Mouse (Mus musculus) hindbrain, embryonic 16.5 days (tissue): ENCODE results near the gene Tigd3. TPM values are rescaled to one million over a fixed set of nuclear protein-coding genes. Genes with fewer than 3 reads are reported as not detected.

ENCODE experiments used
- ATAC-seq: fragments of 200-750 bp; cut with Nextera tagmentation; 2 replicates; pipeline ENCODE4 v1.8.0; 2017; ENCODE audit warnings: moderate TSS enrichment, moderate library complexity
- H3K27ac ChIP-seq: fragments of 300-500 bp; sonication (generic); 2 replicates; pipeline ENCODE4 v1.5.1; 2014; ENCODE audit warnings: low read depth, mild to moderate bottlenecking, control low read depth, low read length, moderate library complexity
- H3K27me3 ChIP-seq: fragments of 300-500 bp; sonication (generic); replicated peaks from 2 replicates; pipeline ENCODE4 v1.6.1; 2014; ENCODE audit warnings: low read length; ENCODE audit not compliant: control insufficient read depth, insufficient read depth
- H3K36me3 ChIP-seq: fragments of 300-500 bp; sonication (generic); 2 replicates; pipeline ENCODE4 v1.6.1; 2014; ENCODE audit warnings: mild to moderate bottlenecking, low read length, moderate library complexity, mixed read lengths; ENCODE audit not compliant: control insufficient read depth, insufficient read depth
- H3K4me1 ChIP-seq: fragments of 300-500 bp; sonication (generic); 2 replicates; pipeline ENCODE4 v1.6.1; 2014; ENCODE audit warnings: low read depth, low read length; ENCODE audit not compliant: control insufficient read depth, insufficient read depth
- H3K4me2 ChIP-seq: fragments of 300-500 bp; sonication (generic); 2 replicates; pipeline ENCODE4 v1.6.1; 2014; ENCODE audit warnings: mild to moderate bottlenecking, low read length, control low read depth, moderate library complexity
- H3K4me3 ChIP-seq: fragments of 300-500 bp; sonication (generic); 2 replicates; pipeline ENCODE4 v1.5.1; 2014; ENCODE audit warnings: mild to moderate bottlenecking, low read length, control low read depth, moderate library complexity
- H3K9ac ChIP-seq: fragments of 300-500 bp; sonication (generic); 2 replicates; pipeline ENCODE4 v1.6.1; 2014; ENCODE audit warnings: low read depth, mild to moderate bottlenecking, control low read depth, low read length, moderate library complexity
- H3K9me3 ChIP-seq: fragments of 300-500 bp; sonication (generic); 2 replicates; pipeline ENCODE4 v1.6.1; 2014; ENCODE audit warnings: mild to moderate bottlenecking, low read length, moderate library complexity; ENCODE audit not compliant: control insufficient read depth
- WGBS: fragments of 180-500 bp; shearing (Covaris S2); extraction: QIAGEN DNeasy Blood & Tissue Kit; methylation state at CpG from one replicate; pipeline ENCODE4 v1.1.7; 2014; 5-methylcytosine and 5-hydroxymethylcytosine counted together
- polyA plus RNA-seq: library from polyadenylated mRNA; unstranded; fragments of >200 nt; fragmentation: Nextera tagmentation; extraction: Ambion mirVana; gene quantifications from 2 replicates; pipeline ENCODE4 v1.2.1, GENCODE M21; 2015

Gene Tigd3
- polyA plus RNA-seq, 1 experiment from 2014 or later: 10.0 TPM

DNA sequence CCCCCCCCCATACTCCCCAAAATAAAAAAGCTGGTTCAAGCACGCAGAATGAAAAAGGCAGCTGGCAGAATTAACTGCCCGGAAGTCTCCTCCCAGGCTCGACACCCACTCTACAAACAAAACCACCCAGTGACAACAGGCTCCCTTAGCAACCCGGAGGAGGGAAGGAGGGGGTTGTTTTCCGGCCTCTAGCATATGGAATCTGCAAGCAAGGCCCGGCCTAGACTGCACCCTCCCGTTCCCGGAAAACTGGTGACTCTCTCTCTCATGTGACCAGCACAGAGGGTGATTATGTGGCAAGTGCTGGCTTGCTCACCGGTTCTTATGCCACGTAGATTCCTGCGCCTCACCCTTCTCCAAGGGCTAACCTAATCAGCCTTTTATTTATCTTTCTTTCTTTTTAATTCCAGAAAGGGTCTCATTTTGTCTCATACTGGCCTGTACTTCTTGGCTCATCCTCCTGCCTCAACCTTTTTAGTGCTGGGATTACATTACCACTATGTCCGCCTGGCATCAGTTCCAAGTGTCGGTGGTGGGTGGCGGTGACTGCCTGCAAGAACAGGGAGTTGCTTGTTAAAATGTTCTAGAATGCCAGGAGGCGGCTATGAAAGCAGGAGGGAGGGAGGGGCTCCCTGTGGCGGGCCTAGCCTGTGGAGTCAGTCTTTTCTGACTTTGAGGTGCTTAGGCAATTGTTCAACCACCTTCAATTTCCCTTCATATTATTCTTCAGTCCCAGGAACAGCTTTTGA, 47.2 kb downstream of the Tigd3 start:
- 1% methylated on average over 16 of the region's 16 CpGs for WGBS

DNA sequence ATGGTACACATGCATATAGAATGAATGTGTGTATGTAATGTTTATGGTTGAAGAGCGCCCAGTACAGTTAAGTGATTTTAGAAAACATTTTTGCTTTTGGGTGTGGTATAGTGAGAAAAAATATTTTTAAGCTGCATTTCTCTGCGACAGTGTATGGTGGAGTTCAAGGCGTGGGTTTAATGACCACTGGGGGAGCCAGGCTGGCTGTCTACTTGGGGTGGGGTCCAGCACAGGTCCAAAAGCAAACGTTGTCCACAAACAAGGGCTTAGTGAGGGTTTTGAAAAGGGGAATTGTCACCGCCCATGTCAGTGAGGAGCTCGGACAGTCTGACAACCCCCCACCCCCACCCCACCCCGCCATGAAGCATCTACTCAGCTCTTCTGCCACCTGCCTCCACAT, 47.8 kb downstream of the Tigd3 start:
- H3K9me3 ChIP-seq: no peaks in the 10 kb centered on the region
- no peaks in the 10 kb centered on the region for H3K36me3 ChIP-seq
- ATAC-seq: peak; percentile 48
- under 1% methylated on average over 7 of the region's 7 CpGs for WGBS
- peak overlapping the region; percentile 94 for H3K27ac ChIP-seq
- peak overlapping the region; percentile 21 for H3K4me3 ChIP-seq
- peak overlapping the region; percentile 61 for H3K4me2 ChIP-seq
- peaks cover 55% of the 10 kb centered on the region for H3K4me1 ChIP-seq
- no peaks in the 10 kb centered on the region for H3K27me3 ChIP-seq
- H3K9ac ChIP-seq: peak overlapping the region; percentile 58

More for the DNA sequence above, 47.2 kb downstream of the Tigd3 start:
- no peaks in the 10 kb centered on the region for H3K9me3 ChIP-seq
- ATAC-seq: peak; percentile 87
- H3K36me3 ChIP-seq: no peaks in the 10 kb centered on the region
- H3K27me3 ChIP-seq: no peaks in the 10 kb centered on the region
- peak overlapping the region; percentile 94 for H3K27ac ChIP-seq
- peak overlapping the region; percentile 61 for H3K4me2 ChIP-seq
- peak overlapping the region; percentile 58 for H3K9ac ChIP-seq
- peaks cover 53% of the 10 kb centered on the region for H3K4me1 ChIP-seq
- peak overlapping the region; percentile 21 for H3K4me3 ChIP-seq

DNA sequence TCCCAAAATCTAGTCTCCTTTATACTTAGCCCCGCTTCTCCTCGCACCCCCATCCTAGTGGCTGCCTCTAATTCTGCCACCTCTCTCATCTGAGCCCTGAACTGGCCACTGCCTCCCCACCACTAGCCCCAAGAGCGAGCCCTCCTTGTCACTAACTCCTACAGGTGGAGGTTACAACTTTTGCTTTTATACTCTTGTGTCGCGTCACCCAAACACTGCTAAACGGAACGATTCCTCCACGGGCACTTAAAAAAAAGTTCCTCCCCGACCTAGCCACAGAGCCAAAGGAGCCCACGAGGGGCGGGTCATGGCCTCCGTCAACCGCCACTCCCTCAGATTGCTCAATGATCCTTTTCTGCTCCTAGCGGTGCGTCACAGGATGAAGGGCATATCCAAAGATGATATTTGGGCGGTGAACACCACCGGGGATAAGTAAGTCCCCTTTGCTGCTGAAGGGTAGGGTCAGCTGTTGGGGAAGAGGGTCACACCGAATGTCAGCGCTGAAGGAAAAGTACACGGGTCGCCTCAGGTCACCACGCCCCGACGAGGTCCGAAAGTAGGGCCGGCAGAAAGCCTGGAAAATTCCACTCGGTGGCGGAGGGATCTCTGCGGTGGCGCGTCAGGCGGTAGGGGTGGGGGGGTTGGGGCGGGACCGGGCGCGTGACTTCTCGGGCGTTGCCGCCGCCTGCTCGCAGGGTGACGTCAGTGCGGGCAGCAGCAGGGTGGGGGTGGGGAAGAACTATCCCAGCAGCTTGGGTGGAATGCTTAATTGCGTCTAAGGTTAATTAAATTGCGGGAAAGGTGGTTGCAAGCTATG, 48.4 kb downstream of the Tigd3 start:
- peak; percentile 43 for ATAC-seq
- Histone ChIP-seq H3K4me3 (peak overlapping the region; percentile 36), H3K9ac (peak overlapping the region; percentile 58), H3K27me3 (no peaks in the 10 kb centered on the region), H3K36me3 (no peaks in the 10 kb centered on the region), H3K9me3 (no peaks in the 10 kb centered on the region), H3K4me1 (peaks cover 55% of the 10 kb centered on the region), H3K4me2 (peak overlapping the region; percentile 61), H3K27ac (peak overlapping the region; percentile 94)
- WGBS: 5% methylated on average over 44 of the region's 45 CpGs

DNA sequence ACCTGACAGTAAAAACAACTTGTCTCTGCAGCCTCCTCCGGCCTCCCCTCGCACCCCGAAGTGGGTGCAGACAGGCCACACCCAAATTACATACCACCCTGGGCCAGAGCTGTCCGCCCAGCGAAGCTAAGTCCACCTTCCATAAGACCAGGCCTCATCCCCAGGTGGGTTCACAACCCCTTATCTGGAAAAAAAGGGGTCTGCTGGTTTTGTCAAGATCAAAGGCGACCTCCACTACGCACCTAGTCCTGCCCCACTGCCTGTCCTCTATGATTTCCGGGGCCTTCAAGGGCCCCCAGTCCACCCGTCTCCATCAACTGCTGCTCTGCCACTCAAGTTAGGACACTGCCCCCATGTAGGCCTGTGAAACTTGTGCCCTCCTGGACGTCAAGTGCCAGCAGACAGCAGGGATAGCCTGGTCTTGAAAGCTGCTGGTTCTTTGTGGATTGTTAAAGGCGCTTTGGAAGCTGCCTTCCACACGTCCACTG, 49.1 kb downstream of the Tigd3 start:
- peak overlapping the region; percentile 57 for H3K9ac ChIP-seq
- H3K9me3 ChIP-seq: no peaks in the 10 kb centered on the region
- peak overlapping the region; percentile 3; the same call in 1 of the 2 replicates for H3K4me3 ChIP-seq
- ATAC-seq: no peak
- H3K27ac ChIP-seq: peak overlapping the region; percentile 94
- 79% methylated on average over 12 of the region's 12 CpGs for WGBS
- no peaks in the 10 kb centered on the region for H3K36me3 ChIP-seq
- H3K4me1 ChIP-seq: peaks cover 53% of the 10 kb centered on the region
- no peaks in the 10 kb centered on the region for H3K27me3 ChIP-seq
- peak overlapping the region; percentile 61 for H3K4me2 ChIP-seq

DNA sequence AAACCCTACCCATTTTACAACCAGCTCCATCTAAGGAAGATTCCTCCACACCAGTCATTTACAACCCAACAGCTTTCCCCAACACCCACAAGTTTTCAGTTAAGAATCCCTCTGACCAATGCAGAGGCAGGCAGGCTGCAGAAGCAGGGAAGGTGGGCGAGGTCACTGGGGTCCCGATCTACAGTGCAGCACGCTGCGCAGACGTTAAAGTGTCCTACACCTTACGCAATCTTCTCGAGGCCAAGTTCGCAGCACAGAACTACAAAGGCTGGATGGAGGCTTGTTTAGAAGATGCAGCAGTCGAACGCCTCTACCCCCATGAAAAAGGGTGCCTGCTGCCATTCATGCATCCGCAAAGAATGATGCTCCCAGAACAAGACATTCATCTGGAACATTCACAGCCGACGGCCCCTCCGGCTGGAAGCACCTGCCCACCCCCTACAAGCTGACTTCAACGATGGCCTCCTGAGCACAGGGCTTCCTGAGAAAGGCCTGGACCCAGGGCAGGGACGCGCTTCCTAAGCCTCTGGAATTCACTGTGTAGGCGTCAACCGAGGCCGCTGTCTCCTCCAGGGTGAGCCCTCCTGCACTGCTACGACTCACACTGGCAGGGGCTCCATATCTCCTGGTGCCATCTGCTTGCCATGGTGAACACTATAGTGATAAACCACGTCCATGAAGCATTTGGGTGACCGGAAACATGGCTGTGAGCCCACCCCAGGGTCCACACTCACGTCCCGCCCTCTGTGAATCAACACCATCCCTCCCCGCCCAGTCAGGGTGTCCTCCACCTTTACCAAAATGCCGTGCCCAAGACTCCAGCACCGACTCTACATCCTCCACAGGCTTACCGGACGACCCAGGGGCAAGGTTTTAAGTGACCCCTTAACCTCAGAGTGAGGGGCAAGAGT, 49.9 kb downstream of the Tigd3 start:
- WGBS: 84% methylated on average over 30 of the region's 30 CpGs
- peaks cover 47% of the 10 kb centered on the region for H3K4me1 ChIP-seq
- no peak for ATAC-seq
- H3K9ac ChIP-seq: no peak overlapping the region; the same call in 1 of the 2 replicates
- peak overlapping the region; percentile 7; the same call in 1 of the 2 replicates for H3K4me3 ChIP-seq
- peak overlapping the region; percentile 2 for H3K4me2 ChIP-seq
- no peaks in the 10 kb centered on the region for H3K36me3 ChIP-seq
- H3K27me3 ChIP-seq: no peaks in the 10 kb centered on the region
- H3K9me3 ChIP-seq: no peaks in the 10 kb centered on the region
- peak overlapping the region; percentile 36; the same call in 1 of the 2 replicates for H3K27ac ChIP-seq

DNA sequence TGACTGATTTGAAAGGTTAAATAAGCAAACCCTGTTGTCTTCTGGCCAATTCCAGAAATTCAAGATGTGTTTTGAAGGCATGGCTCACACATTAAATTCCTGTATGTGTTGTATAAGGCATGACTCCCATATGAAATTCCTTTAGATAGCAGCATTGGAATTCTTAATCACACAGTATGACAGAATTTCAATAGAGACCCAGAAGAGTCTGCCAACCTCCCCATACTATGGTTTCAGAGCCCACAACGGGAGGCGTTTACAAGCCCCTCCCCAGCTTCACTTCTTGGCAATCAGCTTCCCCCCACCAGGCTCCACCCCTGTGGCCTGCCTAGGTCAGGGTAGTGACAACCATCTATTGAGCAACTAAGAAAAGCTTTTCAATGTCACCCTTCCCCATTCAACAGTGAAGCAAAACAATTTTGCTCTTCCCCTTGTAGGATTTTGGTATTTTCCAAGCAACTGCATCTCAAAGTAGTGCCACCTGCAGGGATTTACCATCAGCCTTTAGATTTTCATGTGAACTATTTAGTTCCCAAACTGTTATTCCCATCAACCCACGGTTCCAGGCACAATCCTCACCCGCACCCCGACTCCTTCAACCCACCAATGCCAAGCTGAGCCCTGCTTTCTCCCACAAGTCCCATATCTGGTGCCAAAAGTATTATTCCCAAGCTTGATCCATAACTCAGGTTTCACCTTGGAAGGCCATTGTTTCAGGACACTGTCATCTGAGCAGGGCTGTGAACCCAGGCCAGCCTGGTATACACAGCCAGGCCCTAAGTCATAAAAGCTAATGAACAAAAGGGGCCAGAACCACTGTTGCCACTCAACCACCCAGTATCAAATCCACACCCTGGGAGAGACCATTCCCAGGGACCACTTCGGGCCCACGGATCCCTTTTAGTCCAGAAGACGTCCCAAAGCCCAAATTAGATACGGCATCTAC, 50.9 kb downstream of the Tigd3 start:
- Histone ChIP-seq H3K9ac (no peak overlapping the region), H3K4me3 (no peak overlapping the region), H3K4me2 (peak overlapping the region; percentile 8; the same call in 1 of the 2 replicates), H3K36me3 (no peaks in the 10 kb centered on the region), H3K27me3 (no peaks in the 10 kb centered on the region), H3K27ac (peak overlapping the region; percentile 19; the same call in 1 of the 2 replicates), H3K4me1 (peaks cover 37% of the 10 kb centered on the region), H3K9me3 (no peaks in the 10 kb centered on the region)
- WGBS: 57% methylated on average over 9 of the region's 9 CpGs
- no peak for ATAC-seq

DNA sequence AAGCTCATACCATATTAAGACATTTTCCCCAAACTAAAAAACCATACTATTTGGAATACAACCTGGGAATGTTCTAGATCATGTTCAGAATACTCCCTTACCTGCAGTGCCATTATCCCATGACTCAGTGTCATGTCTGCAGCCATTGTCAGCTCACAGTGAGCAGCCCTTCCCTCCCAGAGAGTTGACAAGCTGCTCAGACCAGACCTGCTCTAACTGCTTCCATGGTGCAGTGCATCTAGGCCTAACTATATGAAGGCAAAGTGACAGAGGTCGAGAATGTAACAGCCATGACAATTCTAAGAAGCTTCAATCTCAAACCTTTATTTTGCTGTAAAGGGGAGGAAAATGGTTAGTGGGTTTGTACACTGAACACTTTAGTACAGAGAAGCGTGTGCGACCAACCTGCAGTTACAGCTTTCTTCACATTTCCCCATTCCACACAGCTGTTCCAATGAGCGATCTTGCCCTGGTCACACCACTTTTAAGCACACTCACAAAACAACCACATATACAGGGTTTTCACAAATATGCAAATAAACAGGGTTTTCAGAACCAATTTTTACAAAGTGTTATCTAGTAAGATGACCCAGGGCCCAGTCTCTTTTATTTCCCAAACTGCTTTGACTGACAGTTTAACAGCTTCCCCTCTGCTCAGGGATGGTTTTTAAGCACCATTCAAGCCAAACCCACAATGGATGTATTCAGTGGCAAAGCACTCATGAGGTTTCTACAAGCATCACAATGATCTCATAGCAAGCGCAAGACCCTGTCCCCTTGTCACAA, 51.8 kb downstream of the Tigd3 start:
- no peak overlapping the region for H3K4me3 ChIP-seq
- no peak overlapping the region; the same call in 1 of the 2 replicates for H3K9ac ChIP-seq
- H3K4me2 ChIP-seq: peak overlapping the region; percentile 8; the same call in 1 of the 2 replicates
- H3K4me1 ChIP-seq: peaks cover 29% of the 10 kb centered on the region
- no peaks in the 10 kb centered on the region for H3K27me3 ChIP-seq
- 51% methylated on average over 5 of the region's 5 CpGs for WGBS
- no peaks in the 10 kb centered on the region for H3K9me3 ChIP-seq
- H3K27ac ChIP-seq: peak overlapping the region; percentile 19; the same call in 1 of the 2 replicates
- H3K36me3 ChIP-seq: no peaks in the 10 kb centered on the region
- ATAC-seq: no peak
